Mouse (Mus musculus) Patski (cell line): Measurements from ENCODE around the gene Tsc2. TPM values are rescaled to one million over a fixed set of nuclear protein-coding genes. Genes with fewer than 3 reads are reported as not detected.
A peak's percentile ranks its signal among the peaks of the same experiment; 100 is the strongest.
"Not testable (repeated sequence)": the region's sequence is repeated elsewhere in the genome, so short reads cannot be mapped to it uniquely, and the experiment has no call there.

Experiments
- ATAC-seq: fragments of 100-300 bp; one replicate; pipeline ENCODE4 v1.8.0; 2021
- CTCF ChIA-PET: fragments of 350-600 bp; sonication (Branson Sonifier 250); formaldehyde crosslinking; loops from one replicate; lab custom pipeline; 2022; ENCODE audit warnings: inconsistent platforms; lab: Charles Lee
- POLR2A ChIA-PET: fragments of 350-600 bp; sonication (Branson Sonifier 250); formaldehyde crosslinking; loops from one replicate; lab custom pipeline; 2022; ENCODE audit warnings: antibody characterized with exemption, inconsistent platforms; lab: Charles Lee
- DNase-seq: peaks from one replicate; pipeline ENCODE4 v3.0.0-alpha.2; 2011; ENCODE audit warnings: low read depth, low spot score
- H3K27me3 ChIP-seq: fragments of 371-371 bp; one replicate; pipeline ENCODE4 v1.5.1; 2021
- CTCF ChIP-seq: fragments of 100-300 bp; IDR thresholded peaks from one replicate; pipeline ENCODE4 v1.5.1; 2021
- in situ Hi-C: fragments of 300-500 bp; cut with MboI; formaldehyde crosslinking; loops from 3 replicates; pipeline ENCODE4 v1.11.1; 2018; ENCODE audit warnings: low pct_unique_long_range_greater_than_20kb, mixed read lengths
- polyA plus RNA-seq: library from polyadenylated mRNA; unstranded; gene quantifications from one replicate; pipeline ENCODE4 v1.2.3, GENCODE M21; 2021

The Tsc2 gene
- polyA plus RNA-seq, 1 experiment from 2014 or later, result 93.5 TPM

DNA sequence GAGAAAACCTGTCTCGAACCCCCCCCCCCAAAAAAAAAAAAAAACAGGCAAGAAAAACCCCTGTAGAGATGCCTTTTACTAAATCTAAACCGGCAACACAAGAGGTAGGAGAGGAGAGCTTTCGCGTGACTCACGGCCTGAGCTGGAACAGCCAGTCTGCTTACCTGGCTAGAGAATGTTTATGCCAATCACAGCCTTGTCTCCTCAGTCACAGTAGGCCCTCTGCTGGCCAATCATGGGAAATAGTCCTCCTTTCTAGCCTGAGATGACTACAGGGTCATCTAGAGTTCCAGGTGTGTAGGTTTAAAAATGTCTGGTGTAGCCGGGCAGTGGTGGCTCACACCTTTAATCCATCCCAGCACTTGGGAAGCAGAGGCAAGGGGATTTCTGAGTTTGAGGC is 35.0 kb upstream of the Tsc2 start:
- TF ChIP-seq CTCF, result peak; percentile 86
- POLR2A ChIA-PET, result interaction anchor here (1.0 kb wide), 1 partner anchor 10 kb away, joined by 3 read pairs; no protein-coding TSS in a partner anchor
- CTCF ChIA-PET, result interaction anchor here (0.7 to 2.9 kb wide), 15 partner anchors 9 to 206 kb away, joined by 3 to 14 read pairs (median 3); partner anchors contain the start of genes Nthl1, Slc9a3r2 and Tsc2
- no peaks in the 10 kb centered on the region for H3K27me3 ChIP-seq
- no peak for DNase-seq
- in situ Hi-C loops, result no loop called here
- no peak for ATAC-seq

DNA sequence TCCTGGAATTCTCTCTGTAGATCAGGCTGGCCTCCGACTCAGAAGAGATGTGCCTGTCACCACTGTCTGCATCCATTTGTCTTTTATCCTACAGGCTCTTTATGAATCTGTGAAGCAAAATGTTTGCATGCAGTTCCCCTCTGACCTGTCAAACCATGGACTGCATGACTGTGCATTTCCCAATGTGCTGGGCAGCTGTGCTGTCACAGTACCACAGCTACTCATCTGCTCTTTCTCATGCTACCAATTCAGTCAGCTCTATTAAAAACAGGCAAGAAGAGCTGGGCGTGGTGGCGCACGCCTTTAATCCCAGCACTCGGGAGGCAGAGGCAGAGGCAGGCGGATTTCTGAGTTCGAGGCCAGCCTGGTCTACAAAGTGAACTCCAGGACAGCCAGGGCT is 34.6 kb upstream of the Tsc2 start:
- H3K27me3 ChIP-seq, DNase-seq, in situ Hi-C loops, ATAC-seq: not testable (repeated sequence)
- ChIA-PET CTCF (interaction anchor here (0.7 to 2.9 kb wide), 12 partner anchors 9 to 137 kb away, joined by 3 to 14 read pairs (median 4); partner anchors contain the start of gene Slc9a3r2), POLR2A (interaction anchor here (0.8 to 1.0 kb wide), 2 partner anchors 10 to 15 kb away, joined by 3 read pairs; no protein-coding TSS in a partner anchor)

DNA sequence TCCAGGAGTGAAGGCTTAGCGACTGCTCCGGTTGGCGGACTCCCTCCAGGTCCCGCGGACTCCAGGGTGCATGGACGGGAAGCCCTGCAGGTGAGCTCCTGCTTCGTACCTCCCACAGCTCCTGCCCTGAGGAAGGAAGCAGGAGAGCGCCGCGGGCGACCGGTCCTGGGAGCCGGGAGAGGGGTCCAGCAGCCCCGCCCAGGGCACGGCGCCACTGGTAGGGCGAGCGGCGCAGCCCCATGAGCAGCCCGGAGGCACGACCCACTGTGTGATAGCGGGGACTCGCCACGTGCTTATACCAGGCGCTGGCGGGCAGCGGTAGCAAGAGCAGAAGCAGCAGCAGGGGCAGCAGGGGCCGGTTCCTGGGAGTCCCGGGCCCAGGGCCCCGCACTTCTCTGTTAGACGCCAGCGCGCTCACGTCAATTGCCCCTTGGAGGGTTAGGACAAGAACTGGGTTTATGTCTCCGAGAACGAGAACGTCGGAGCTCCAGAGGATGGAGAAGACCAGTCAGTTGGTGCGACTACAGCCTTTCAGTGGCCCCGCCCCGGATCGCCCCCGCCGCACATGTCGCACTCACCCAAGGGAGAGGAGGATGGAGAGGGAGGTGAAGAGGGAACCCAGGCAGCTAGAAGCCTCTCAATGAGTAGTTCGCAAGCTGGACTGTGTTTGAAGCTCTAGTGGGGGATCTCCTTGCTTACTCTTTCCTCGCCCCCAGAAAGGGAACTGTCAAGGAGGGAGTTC is 25.8 kb upstream of the Tsc2 start, which contains the start of gene Npw:
Gene Npw, minus strand, starts transcription at position 441 of the 742 bp plus-strand sequence.
- peaks cover 9% of the 10 kb centered on the region for H3K27me3 ChIP-seq
- in situ Hi-C loops, result loop anchor here (10.0 kb wide), 1 partner anchor 193 kb away; no protein-coding TSS in a partner anchor
- ATAC-seq, result no peak
- no peak for TF ChIP-seq CTCF
- DNase-seq, result no peak
- ChIA-PET CTCF (interaction anchor here (1.2 kb wide), 1 partner anchor 11 kb away, joined by 4 read pairs; the partner anchor contains the start of gene Zfp598), POLR2A (interaction anchor here (1.0 kb wide), 1 partner anchor 11 kb away, joined by 3 read pairs; no protein-coding TSS in a partner anchor)

DNA sequence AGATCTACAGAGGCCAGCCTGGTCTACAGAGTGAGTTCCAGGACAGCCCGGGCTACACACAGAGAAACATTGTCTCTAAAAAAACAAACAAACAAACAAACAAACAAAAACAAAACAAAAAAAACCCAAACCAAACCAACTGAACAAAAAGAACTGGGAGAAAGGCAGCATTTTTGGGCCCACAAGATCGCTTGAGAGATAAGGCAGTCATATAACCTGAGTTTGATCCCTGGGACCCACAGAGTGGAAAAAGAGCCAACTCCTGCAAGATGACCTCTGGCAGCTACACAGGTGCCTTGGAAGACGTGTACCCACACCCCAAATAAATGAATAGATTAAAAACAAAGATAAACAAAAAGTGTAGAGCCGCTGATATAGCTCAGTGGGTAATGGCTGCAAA is 22.5 kb upstream of the Tsc2 start:
- ATAC-seq (no peak), DNase-seq (no peak)
- no peak for TF ChIP-seq CTCF
- ChIA-PET POLR2A (interaction anchor here (1.6 kb wide), 1 partner anchor 22 kb away, joined by 5 read pairs; the partner anchor contains the start of genes Nthl1 and Tsc2), CTCF (interaction anchor here (1.3 to 2.6 kb wide), 4 partner anchors 11 to 127 kb away, joined by 3 to 14 read pairs (median 4); partner anchors contain the start of gene Traf7)
- peaks cover 9% of the 10 kb centered on the region for H3K27me3 ChIP-seq
- in situ Hi-C loops, result loop anchor here (10.0 kb wide), 1 partner anchor 190 kb away; no protein-coding TSS in a partner anchor

DNA sequence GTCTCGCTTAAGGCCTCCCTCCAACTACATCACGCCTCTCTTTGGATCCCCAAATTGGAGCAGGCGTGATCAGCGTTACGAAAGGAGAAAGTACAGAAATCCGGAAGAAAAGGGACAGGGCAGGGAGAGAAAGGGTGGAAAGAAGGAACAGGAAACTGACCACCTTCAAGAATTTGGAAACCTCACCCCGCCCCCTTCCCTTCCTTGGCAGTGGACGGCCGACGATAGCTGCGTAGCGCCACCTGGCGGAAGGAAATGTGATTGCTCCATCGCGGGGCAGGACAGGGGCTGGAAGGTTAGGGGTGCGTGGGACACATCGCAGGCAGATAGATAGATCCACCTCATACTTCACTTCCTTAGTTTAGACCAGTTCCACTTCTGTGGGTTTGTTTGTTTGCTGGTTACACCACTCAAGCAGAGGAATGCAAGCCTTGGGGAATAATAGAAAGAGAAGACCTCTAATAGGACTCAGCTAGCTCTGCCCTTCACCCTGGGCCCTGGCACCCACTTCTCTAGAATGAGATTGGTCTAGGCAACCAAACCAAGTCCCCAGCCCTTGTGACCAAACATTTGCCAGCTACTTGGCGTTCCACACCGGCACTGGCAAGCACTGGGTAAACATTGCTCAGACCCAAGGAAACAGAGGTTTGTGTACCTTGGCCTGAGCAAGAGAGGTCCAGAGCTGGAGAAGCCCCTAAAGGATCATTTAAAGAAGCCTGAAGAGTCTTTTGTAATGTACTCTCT is 21.7 kb upstream of the Tsc2 start:
- POLR2A ChIA-PET, result interaction anchor here (1.6 kb wide), 1 partner anchor 21 kb away, joined by 5 read pairs; the partner anchor contains the start of genes Nthl1 and Tsc2
- H3K27me3 ChIP-seq, result peaks cover 5% of the 10 kb centered on the region
- ATAC-seq (peak; percentile 5), DNase-seq (no peak)
- TF ChIP-seq CTCF, result no peak
- CTCF ChIA-PET, result interaction anchor here (1.3 to 2.6 kb wide), 4 partner anchors 10 to 127 kb away, joined by 3 to 14 read pairs (median 4); partner anchors contain the start of gene Traf7
- in situ Hi-C loops, result loop anchor here (10.0 kb wide), 1 partner anchor 189 kb away; no protein-coding TSS in a partner anchor

DNA sequence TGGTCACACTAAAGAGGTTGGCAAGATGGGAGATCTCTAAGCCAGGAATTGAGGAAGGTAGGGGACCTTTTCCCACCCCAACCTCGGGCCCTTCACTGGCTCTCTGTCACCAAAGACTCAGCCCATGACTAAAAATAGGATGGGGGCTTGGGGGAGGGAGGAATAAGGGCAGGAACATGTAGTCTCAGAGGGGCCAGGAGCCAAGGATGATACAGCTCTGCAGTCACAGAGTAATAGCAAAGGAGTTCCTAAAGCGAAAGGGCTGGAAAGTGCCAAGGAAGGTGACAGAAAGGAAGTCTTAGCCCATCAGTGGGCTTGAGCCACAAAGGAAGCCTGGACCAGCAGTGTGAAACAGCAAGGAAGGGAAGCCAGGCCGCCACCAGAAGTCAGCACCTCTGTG is 19.4 kb upstream of the Tsc2 start:
- no peak for TF ChIP-seq CTCF
- ChIA-PET CTCF (interaction anchor here (0.7 to 1.6 kb wide), 5 partner anchors 15 to 85 kb away, joined by 3 to 5 read pairs (median 3); partner anchors contain the start of gene Zfp598), POLR2A (interaction anchor here (1.5 kb wide), 1 partner anchor 19 kb away, joined by 4 read pairs; no protein-coding TSS in a partner anchor)
- in situ Hi-C loops, result loop anchor here (10.0 kb wide), 1 partner anchor 187 kb away; no protein-coding TSS in a partner anchor
- H3K27me3 ChIP-seq, result no peaks in the 10 kb centered on the region
- ATAC-seq, result no peak
- no peak for DNase-seq

DNA sequence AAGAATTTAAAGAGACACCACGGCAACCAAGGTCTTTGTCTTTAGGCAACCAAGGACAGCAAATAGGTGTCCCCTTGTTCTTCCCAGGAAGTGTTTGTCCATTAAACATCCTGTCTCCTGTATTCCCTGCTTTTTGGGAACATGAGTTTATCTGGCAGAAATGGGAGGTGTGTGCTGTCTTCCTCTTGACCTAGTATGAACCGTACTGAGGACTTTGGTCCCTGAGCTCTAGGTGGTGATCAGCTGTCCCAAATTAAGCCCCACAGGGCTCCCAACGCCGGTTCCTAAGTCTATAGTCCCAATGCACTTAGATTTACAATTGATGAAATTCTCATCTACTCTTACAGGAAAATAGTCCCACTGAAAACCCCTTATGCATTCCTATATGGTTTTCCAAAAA is 18.3 kb upstream of the Tsc2 start:
- no peak for TF ChIP-seq CTCF
- ATAC-seq, result no peak
- no peaks in the 10 kb centered on the region for H3K27me3 ChIP-seq
- in situ Hi-C loops, result loop anchor here (10.0 kb wide), 1 partner anchor 186 kb away; no protein-coding TSS in a partner anchor
- no peak for DNase-seq
- ChIA-PET POLR2A (interaction anchor here (1.5 kb wide), 1 partner anchor 18 kb away, joined by 4 read pairs; no protein-coding TSS in a partner anchor), CTCF (interaction anchor here (0.9 to 1.6 kb wide), 4 partner anchors 10 to 25 kb away, joined by 3 to 5 read pairs (median 3); partner anchors contain the start of gene Zfp598)

DNA sequence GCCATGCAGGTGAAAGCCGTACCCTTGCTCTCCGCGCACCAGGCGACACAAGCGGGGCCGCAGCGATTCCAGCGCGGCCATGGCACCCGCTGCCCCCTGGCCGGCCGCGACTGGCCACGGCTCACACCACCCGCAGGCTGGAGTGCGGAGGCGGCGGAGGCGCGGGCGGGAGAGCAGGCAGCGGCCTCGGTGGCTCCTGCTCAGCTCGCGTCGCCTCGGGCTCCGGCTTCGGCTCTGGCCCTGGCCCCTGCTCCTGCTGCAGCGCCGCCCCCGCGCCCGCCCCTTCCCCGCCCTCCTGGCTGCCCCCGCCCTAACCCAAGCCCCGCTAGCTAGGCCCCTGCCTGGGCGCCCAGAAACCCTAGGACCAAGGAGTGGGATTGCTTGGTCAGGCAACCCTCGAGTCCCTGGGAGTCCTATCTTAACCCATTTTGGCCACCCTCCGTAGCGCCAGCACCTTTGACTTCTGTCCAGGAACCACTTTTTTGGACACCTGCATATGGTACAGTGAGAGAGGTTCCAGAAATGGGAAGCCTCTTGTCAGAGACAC is 17.7 kb upstream of the Tsc2 start, which contains the start of gene Slc9a3r2:
Gene Slc9a3r2, minus strand, starts transcription at position 258 of the 547 bp plus-strand sequence.
- ATAC-seq, result peak; percentile 51
- no peak for DNase-seq
- in situ Hi-C loops, result loop anchor here (10.0 kb wide), 1 partner anchor 185 kb away; no protein-coding TSS in a partner anchor
- ChIA-PET CTCF (interaction anchor here (0.9 kb wide), 1 partner anchor 17 kb away, joined by 3 read pairs; no protein-coding TSS in a partner anchor), POLR2A (no interaction called here)
- TF ChIP-seq CTCF, result no peak
- H3K27me3 ChIP-seq, result no peaks in the 10 kb centered on the region

DNA sequence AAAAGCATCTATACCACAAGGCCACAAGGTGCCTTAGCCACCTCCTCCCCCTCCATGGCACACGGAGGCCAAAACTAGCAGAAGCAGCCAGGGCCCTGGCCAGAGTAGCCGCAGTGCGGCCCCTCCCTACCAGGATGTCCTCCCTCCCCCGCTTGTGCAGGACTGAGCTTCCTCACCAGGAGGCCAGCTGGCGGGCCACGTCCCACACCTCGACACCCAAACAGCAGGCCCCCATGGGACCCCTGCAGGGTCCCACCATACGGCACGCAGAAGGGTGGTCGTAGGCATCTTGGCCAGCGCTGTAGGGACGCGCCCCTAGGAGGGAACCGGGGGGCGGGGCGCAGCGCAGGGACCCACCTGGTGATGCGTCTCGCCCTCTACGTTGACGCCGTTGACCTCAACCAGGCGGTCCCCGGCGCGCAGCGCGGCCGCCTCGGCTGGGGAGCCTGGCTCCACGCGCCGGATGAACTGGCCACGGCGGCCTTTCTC is 17.2 kb upstream of the Tsc2 start:
- H3K27me3 ChIP-seq, result no peaks in the 10 kb centered on the region
- POLR2A ChIA-PET, result no interaction called here
- no peak for DNase-seq
- in situ Hi-C loops, result loop anchor here (10.0 kb wide), 1 partner anchor 185 kb away; no protein-coding TSS in a partner anchor
- peak; percentile 29 for ATAC-seq
- TF ChIP-seq CTCF, result no peak
- CTCF ChIA-PET, result interaction anchor here (0.9 kb wide), 1 partner anchor 18 kb away, joined by 3 read pairs; no protein-coding TSS in a partner anchor
